Mouse (Mus musculus) midbrain, embryonic 15.5 days (tissue): Measurements from ENCODE around the gene Spdye4a. TPM values are rescaled to one million over a fixed set of nuclear protein-coding genes. Genes with fewer than 3 reads are reported as not detected.
A peak's percentile ranks its signal among the peaks of the same experiment; 100 is the strongest.

Experiments used
- ATAC-seq: fragments of 200-750 bp; cut with Nextera tagmentation; replicated peaks from 2 replicates; pipeline ENCODE4 v1.8.0; 2017; ENCODE audit warnings: moderate TSS enrichment
- H3K27ac ChIP-seq: fragments of 300-500 bp; sonication (generic); 2 replicates; pipeline ENCODE4 v1.5.1; 2015; ENCODE audit warnings: mild to moderate bottlenecking, inconsistent platforms
- H3K27me3 ChIP-seq: fragments of 300-500 bp; sonication (generic); replicated peaks from 2 replicates; pipeline ENCODE4 v1.6.1; 2015; ENCODE audit warnings: inconsistent platforms
- H3K36me3 ChIP-seq: fragments of 300-500 bp; sonication (generic); replicated peaks from 2 replicates; pipeline ENCODE4 v1.6.1; 2015; ENCODE audit warnings: inconsistent platforms
- H3K4me1 ChIP-seq: fragments of 300-500 bp; sonication (generic); 2 replicates; pipeline ENCODE4 v1.6.1; 2015; ENCODE audit warnings: inconsistent platforms
- H3K4me2 ChIP-seq: fragments of 300-500 bp; sonication (generic); 2 replicates; pipeline ENCODE4 v1.6.1; 2015; ENCODE audit warnings: inconsistent platforms, mild to moderate bottlenecking, moderate library complexity
- H3K4me3 ChIP-seq: fragments of 300-500 bp; sonication (generic); 2 replicates; pipeline ENCODE4 v1.5.1; 2015; ENCODE audit warnings: mild to moderate bottlenecking, inconsistent platforms
- H3K9ac ChIP-seq: fragments of 300-500 bp; sonication (generic); 2 replicates; pipeline ENCODE4 v1.6.1; 2015; ENCODE audit warnings: mild to moderate bottlenecking, inconsistent platforms
- H3K9me3 ChIP-seq: fragments of 300-500 bp; sonication (generic); 2 replicates; pipeline ENCODE4 v1.6.1; 2016; ENCODE audit warnings: inconsistent platforms
- WGBS: fragments of 180-500 bp; shearing (Covaris S2); methylation state at CpG from one replicate; pipeline ENCODE4 v1.1.7; 2015; ENCODE audit warnings: mixed read lengths; 5-methylcytosine and 5-hydroxymethylcytosine counted together
- polyA plus RNA-seq: library from polyadenylated mRNA; unstranded; fragments of >200 nt; fragmentation: Nextera tagmentation; extraction: Ambion mirVana; gene quantifications from 2 replicates; pipeline ENCODE4 v1.2.1, GENCODE M21; 2015

Gene Spdye4a
- polyA plus RNA-seq: not detected in 2 replicates

GRCm38 (mm10) chr5:143226790-143227189, at the start of gene Spdye4a:
Spdye4a (minus strand) TSS chr5:143226890.
- H3K4me2 ChIP-seq: no peak within 1 kb of the TSS

GRCm38 (mm10) chr5:143275761-143276160, 49.1 kb upstream of the Spdye4a start:
- WGBS: 59% methylated on average over 5 of the region's 5 CpGs

More at GRCm38 (mm10) chr5:143226790-143227189, at the start of gene Spdye4a:
- Histone ChIP-seq H3K4me1 (no peaks in the 10 kb centered on the region), H3K9ac (no peak within 1 kb of the TSS), H3K9me3 (no peaks in the 10 kb centered on the region), H3K36me3 (no peaks in the 10 kb centered on the region), H3K4me3 (no peak within 1 kb of the TSS), H3K27me3 (no peaks in the 10 kb centered on the region), H3K27ac (no peak within 1 kb of the TSS)
- no peak for ATAC-seq
- 88% methylated on average over 3 of the region's 3 CpGs for WGBS

GRCm38 (mm10) chr5:143272540-143273330, 46.0 kb upstream of the Spdye4a start:
- WGBS: 85% methylated on average over 16 of the region's 16 CpGs
- Histone ChIP-seq H3K36me3 (no peaks in the 10 kb centered on the region), H3K4me2 (no peak overlapping the region), H3K27me3 (no peaks in the 10 kb centered on the region), H3K9me3 (no peaks in the 10 kb centered on the region), H3K4me1 (peaks cover 29% of the 10 kb centered on the region), H3K4me3 (no peak overlapping the region), H3K27ac (no peak overlapping the region), H3K9ac (no peak overlapping the region)
- ATAC-seq: no peak

More at GRCm38 (mm10) chr5:143275761-143276160, 49.1 kb upstream of the Spdye4a start:
- no peak for ATAC-seq
- Histone ChIP-seq H3K27ac (no peak overlapping the region), H3K9ac (0 out of 2 replicates have a peak overlapping the region, but pooled peaks have one; percentile 8), H3K36me3 (no peaks in the 10 kb centered on the region), H3K4me1 (peaks cover 9% of the 10 kb centered on the region), H3K4me3 (no peak overlapping the region), H3K9me3 (no peaks in the 10 kb centered on the region), H3K27me3 (no peaks in the 10 kb centered on the region), H3K4me2 (no peak overlapping the region)

- H3K27ac ChIP-seq: no peak overlapping the region
- 81% methylated on average over 3 of the region's 3 CpGs for WGBS
- no peak overlapping the region for H3K4me3 ChIP-seq
- H3K4me1 ChIP-seq: peaks cover 35% of the 10 kb centered on the region
- ATAC-seq: no peak
- H3K27me3 ChIP-seq: no peaks in the 10 kb centered on the region
- H3K9me3 ChIP-seq: no peaks in the 10 kb centered on the region
- no peak overlapping the region for H3K9ac ChIP-seq
- no peak overlapping the region for H3K4me2 ChIP-seq
- H3K36me3 ChIP-seq: no peaks in the 10 kb centered on the region
Observed at GRCm38 (mm10) chr5:143272108-143272507, 45.4 kb upstream of the Spdye4a start.

- 86% methylated on average over 6 of the region's 6 CpGs for WGBS
- Histone ChIP-seq H3K4me3 (no peak overlapping the region), H3K4me2 (no peak overlapping the region), H3K36me3 (no peaks in the 10 kb centered on the region), H3K9ac (no peak overlapping the region), H3K9me3 (no peaks in the 10 kb centered on the region), H3K27me3 (no peaks in the 10 kb centered on the region), H3K27ac (no peak overlapping the region), H3K4me1 (peaks cover 40% of the 10 kb centered on the region)
- ATAC-seq: no peak
Observed at GRCm38 (mm10) chr5:143271642-143272041, 45.0 kb upstream of the Spdye4a start.

- Histone ChIP-seq H3K27ac (peak overlapping the region; percentile 89), H3K36me3 (no peaks in the 10 kb centered on the region), H3K4me1 (peaks cover 49% of the 10 kb centered on the region), H3K4me2 (peak overlapping the region; percentile 91), H3K9me3 (no peaks in the 10 kb centered on the region), H3K4me3 (peak overlapping the region; percentile 95), H3K9ac (peak overlapping the region; percentile 97), H3K27me3 (no peaks in the 10 kb centered on the region)
- no peak; the same call in 1 of the 2 replicates for ATAC-seq
- WGBS: 1% methylated on average over 12 of the region's 12 CpGs
Observed at GRCm38 (mm10) chr5:143270151-143270519, 43.4 kb upstream of the Spdye4a start.

GRCm38 (mm10) chr5:143269363-143270150, 42.9 kb upstream of the Spdye4a start, which contains the start of gene Zfp316:
Zfp316 (minus strand) TSS chr5:143270022.
- peak; percentile 86 for ATAC-seq
- peaks cover 49% of the 10 kb centered on the region for H3K4me1 ChIP-seq
- no peaks in the 10 kb centered on the region for H3K27me3 ChIP-seq
- peak within 1 kb of the TSS; percentile 97 for H3K9ac ChIP-seq
- no peaks in the 10 kb centered on the region for H3K9me3 ChIP-seq
- H3K27ac ChIP-seq: peak within 1 kb of the TSS; percentile 89
- H3K36me3 ChIP-seq: no peaks in the 10 kb centered on the region
- peak within 1 kb of the TSS; percentile 91 for H3K4me2 ChIP-seq
- 1% methylated on average over 69 of the region's 79 CpGs for WGBS
- peak within 1 kb of the TSS; percentile 95 for H3K4me3 ChIP-seq

- no peaks in the 10 kb centered on the region; the same call in 1 of the 2 replicates for H3K36me3 ChIP-seq
- H3K9ac ChIP-seq: peak overlapping the region; percentile 97
- peak overlapping the region; percentile 91 for H3K4me2 ChIP-seq
- H3K4me1 ChIP-seq: peaks cover 49% of the 10 kb centered on the region
- ATAC-seq: no peak; the same call in 1 of the 2 replicates
- 17% methylated on average over 8 of the region's 8 CpGs for WGBS
- no peaks in the 10 kb centered on the region for H3K9me3 ChIP-seq
- H3K27me3 ChIP-seq: no peaks in the 10 kb centered on the region
- H3K27ac ChIP-seq: peak overlapping the region; percentile 89
- H3K4me3 ChIP-seq: peak overlapping the region; percentile 95
Observed at GRCm38 (mm10) chr5:143268985-143269362, 42.3 kb upstream of the Spdye4a start.

- H3K9me3 ChIP-seq: no peaks in the 10 kb centered on the region
- no peak overlapping the region for H3K9ac ChIP-seq
- 92% methylated on average over 6 of the region's 6 CpGs for WGBS
- H3K36me3 ChIP-seq: peaks cover 9% of the 10 kb centered on the region; the same call in 1 of the 2 replicates
- H3K27ac ChIP-seq: no peak overlapping the region
- peaks cover 49% of the 10 kb centered on the region for H3K4me1 ChIP-seq
- ATAC-seq: no peak
- H3K4me3 ChIP-seq: no peak overlapping the region
- no peak overlapping the region for H3K4me2 ChIP-seq
- H3K27me3 ChIP-seq: no peaks in the 10 kb centered on the region
Observed at GRCm38 (mm10) chr5:143266794-143267193, 40.1 kb upstream of the Spdye4a start.

- H3K4me3 ChIP-seq: no peak overlapping the region
- H3K4me1 ChIP-seq: peaks cover 37% of the 10 kb centered on the region
- ATAC-seq: no peak
- H3K36me3 ChIP-seq: peaks cover 13% of the 10 kb centered on the region
- H3K4me2 ChIP-seq: no peak overlapping the region
- 50% methylated on average over 1 of the region's 1 CpGs for WGBS
- no peaks in the 10 kb centered on the region for H3K9me3 ChIP-seq
- no peaks in the 10 kb centered on the region for H3K27me3 ChIP-seq
- H3K27ac ChIP-seq: no peak overlapping the region
- H3K9ac ChIP-seq: no peak overlapping the region
Observed at GRCm38 (mm10) chr5:143265409-143265808, 38.7 kb upstream of the Spdye4a start.

GRCm38 (mm10) chr5:143264689-143265088, 38.0 kb upstream of the Spdye4a start:
- no peak for ATAC-seq
- 92% methylated on average over 10 of the region's 10 CpGs for WGBS
- no peaks in the 10 kb centered on the region for H3K27me3 ChIP-seq

GRCm38 (mm10) chr5:143261636-143262035, 34.9 kb upstream of the Spdye4a start:
- H3K36me3 ChIP-seq: peaks cover 34% of the 10 kb centered on the region
- WGBS: 96% methylated on average over 8 of the region's 8 CpGs
- peaks cover 10% of the 10 kb centered on the region for H3K4me1 ChIP-seq

More at GRCm38 (mm10) chr5:143264689-143265088, 38.0 kb upstream of the Spdye4a start:
- no peak overlapping the region for H3K4me2 ChIP-seq
- no peak overlapping the region for H3K4me3 ChIP-seq
- H3K4me1 ChIP-seq: peaks cover 33% of the 10 kb centered on the region
- no peak overlapping the region for H3K9ac ChIP-seq
- H3K36me3 ChIP-seq: peaks cover 20% of the 10 kb centered on the region
- no peaks in the 10 kb centered on the region for H3K9me3 ChIP-seq
- no peak overlapping the region for H3K27ac ChIP-seq

More at GRCm38 (mm10) chr5:143261636-143262035, 34.9 kb upstream of the Spdye4a start:
- no peak overlapping the region for H3K4me2 ChIP-seq
- H3K27me3 ChIP-seq: peaks cover 21% of the 10 kb centered on the region
- no peak overlapping the region for H3K4me3 ChIP-seq
- no peak for ATAC-seq
- no peak overlapping the region for H3K27ac ChIP-seq
- H3K9me3 ChIP-seq: no peaks in the 10 kb centered on the region
- H3K9ac ChIP-seq: no peak overlapping the region
